Mouse (Mus musculus) forebrain, embryonic 16.5 days (tissue): Measurements from ENCODE around the gene Rgmb. TPM values are rescaled to one million over a fixed set of nuclear protein-coding genes. Genes with fewer than 3 reads are reported as not detected.

ENCODE experiments used
- ATAC-seq: fragments of 200-750 bp; cut with Nextera tagmentation; 2 replicates; pipeline ENCODE4 v1.8.0; 2017; ENCODE audit warnings: mild to moderate bottlenecking, moderate library complexity
- H3K27ac ChIP-seq: fragments of 300-500 bp; sonication (generic); 2 replicates; pipeline ENCODE4 v1.5.1; 2014; ENCODE audit warnings: low read length, control low read depth
- H3K27me3 ChIP-seq: fragments of 300-500 bp; sonication (generic); replicated peaks from 2 replicates; pipeline ENCODE4 v1.6.1; 2014; ENCODE audit warnings: low read length; ENCODE audit not compliant: control insufficient read depth, insufficient read depth
- H3K36me3 ChIP-seq: fragments of 300-500 bp; sonication (generic); 2 replicates; pipeline ENCODE4 v1.6.1; 2014; ENCODE audit not compliant: control insufficient read depth, insufficient read depth
- H3K4me1 ChIP-seq: fragments of 300-500 bp; sonication (generic); replicated peaks from 2 replicates; pipeline ENCODE4 v1.6.1; 2014; ENCODE audit warnings: low read length; ENCODE audit not compliant: control insufficient read depth, insufficient read depth
- H3K4me2 ChIP-seq: fragments of 300-500 bp; sonication (generic); 2 replicates; pipeline ENCODE4 v1.6.1; 2014; ENCODE audit warnings: mild to moderate bottlenecking, low read length, control low read depth
- H3K4me3 ChIP-seq: fragments of 300-500 bp; sonication (generic); replicated peaks from 2 replicates; pipeline ENCODE4 v1.5.1; 2014; ENCODE audit warnings: mild to moderate bottlenecking, low read length, control low read depth
- H3K9ac ChIP-seq: fragments of 300-500 bp; sonication (generic); replicated peaks from 2 replicates; pipeline ENCODE4 v1.6.1; 2014; ENCODE audit warnings: low read depth, low read length, control low read depth
- H3K9me3 ChIP-seq: fragments of 300-500 bp; sonication (generic); 2 replicates; pipeline ENCODE4 v1.6.1; 2016; ENCODE audit warnings: low read length; ENCODE audit not compliant: control insufficient read depth
- WGBS: fragments of 180-500 bp; shearing (Covaris S2); extraction: QIAGEN DNeasy Blood & Tissue Kit; methylation state at CpG from one replicate; pipeline ENCODE4 v1.1.7; 2014; 5-methylcytosine and 5-hydroxymethylcytosine counted together
- polyA plus RNA-seq: library from polyadenylated mRNA; unstranded; fragments of >200 nt; fragmentation: Nextera tagmentation; extraction: Ambion mirVana; gene quantifications from 2 replicates; pipeline ENCODE4 v1.2.1, GENCODE M21; 2015

Gene Rgmb
- polyA plus RNA-seq, 1 experiment from 2014 or later: 43.0 TPM

- Histone ChIP-seq H3K27me3 (no peaks in the 10 kb centered on the region), H3K4me3 (peak overlapping the region; percentile 98), H3K4me1 (peaks cover 41% of the 10 kb centered on the region), H3K36me3 (peaks cover 4% of the 10 kb centered on the region; the same call in 1 of the 2 replicates), H3K4me2 (peak overlapping the region; percentile 95), H3K9ac (peak overlapping the region; percentile 98), H3K27ac (peak overlapping the region; percentile 37; the same call in 1 of the 2 replicates), H3K9me3 (no peaks in the 10 kb centered on the region)
- no peak for ATAC-seq
- WGBS: 37% methylated on average over 11 of the region's 11 CpGs
Measured at GRCm38 (mm10) chr17:15824337-15824736, 6.5 kb downstream of the Rgmb start.

- no peak for ATAC-seq
- Histone ChIP-seq H3K27ac (no peak overlapping the region), H3K9ac (peak overlapping the region; percentile 98), H3K27me3 (no peaks in the 10 kb centered on the region), H3K36me3 (peaks cover 4% of the 10 kb centered on the region; the same call in 1 of the 2 replicates), H3K4me3 (peak overlapping the region; percentile 98), H3K9me3 (no peaks in the 10 kb centered on the region), H3K4me1 (peaks cover 39% of the 10 kb centered on the region), H3K4me2 (peak overlapping the region; percentile 95)
- 20% methylated on average over 3 of the region's 3 CpGs for WGBS
Measured at GRCm38 (mm10) chr17:15823838-15824237, 7.0 kb downstream of the Rgmb start.

GRCm38 (mm10) chr17:15823215-15823614 lies 7.6 kb downstream of the Rgmb start:
- Histone ChIP-seq H3K4me3 (peak overlapping the region; percentile 98; the same call in 1 of the 2 replicates), H3K27me3 (no peaks in the 10 kb centered on the region), H3K27ac (no peak overlapping the region), H3K9ac (no peak overlapping the region), H3K36me3 (peaks cover 4% of the 10 kb centered on the region; the same call in 1 of the 2 replicates), H3K4me2 (peak overlapping the region; percentile 95), H3K4me1 (peaks cover 39% of the 10 kb centered on the region), H3K9me3 (no peaks in the 10 kb centered on the region)
- ATAC-seq: no peak
- 49% methylated on average over 5 of the region's 5 CpGs for WGBS

GRCm38 (mm10) chr17:15822376-15822775 lies 8.5 kb downstream of the Rgmb start:
- no peak overlapping the region for H3K4me3 ChIP-seq
- no peak overlapping the region for H3K9ac ChIP-seq
- no peaks in the 10 kb centered on the region for H3K27me3 ChIP-seq
- ATAC-seq: no peak
- WGBS: 76% methylated on average over 7 of the region's 7 CpGs
- H3K4me1 ChIP-seq: peaks cover 37% of the 10 kb centered on the region
- no peak overlapping the region for H3K4me2 ChIP-seq
- H3K9me3 ChIP-seq: no peaks in the 10 kb centered on the region
- H3K27ac ChIP-seq: no peak overlapping the region
- peaks cover 4% of the 10 kb centered on the region; the same call in 1 of the 2 replicates for H3K36me3 ChIP-seq

GRCm38 (mm10) chr17:15821706-15822105 lies 9.1 kb downstream of the Rgmb start:
- Histone ChIP-seq H3K9ac (no peak overlapping the region), H3K4me1 (peaks cover 32% of the 10 kb centered on the region), H3K36me3 (peaks cover 4% of the 10 kb centered on the region), H3K9me3 (no peaks in the 10 kb centered on the region), H3K27me3 (no peaks in the 10 kb centered on the region), H3K27ac (no peak overlapping the region), H3K4me2 (no peak overlapping the region), H3K4me3 (no peak overlapping the region)
- WGBS: 88% methylated on average over 4 of the region's 4 CpGs
- no peak for ATAC-seq

- no peak for ATAC-seq
- H3K4me1 ChIP-seq: peaks cover 32% of the 10 kb centered on the region
- 91% methylated on average over 10 of the region's 10 CpGs for WGBS
- no peak overlapping the region for H3K9ac ChIP-seq
- H3K36me3 ChIP-seq: peaks cover 4% of the 10 kb centered on the region
- H3K27me3 ChIP-seq: no peaks in the 10 kb centered on the region
- no peak overlapping the region for H3K27ac ChIP-seq
- no peak overlapping the region for H3K4me3 ChIP-seq
- no peaks in the 10 kb centered on the region for H3K9me3 ChIP-seq
- no peak overlapping the region for H3K4me2 ChIP-seq
Measured at GRCm38 (mm10) chr17:15820761-15821160, 10.1 kb downstream of the Rgmb start.

- Histone ChIP-seq H3K27ac (no peak overlapping the region), H3K9me3 (no peaks in the 10 kb centered on the region), H3K4me2 (no peak overlapping the region), H3K36me3 (peaks cover 4% of the 10 kb centered on the region), H3K4me3 (no peak overlapping the region), H3K27me3 (no peaks in the 10 kb centered on the region), H3K4me1 (peaks cover 34% of the 10 kb centered on the region), H3K9ac (no peak overlapping the region)
- no peak for ATAC-seq
- WGBS: 67% methylated on average over 6 of the region's 6 CpGs
Measured at GRCm38 (mm10) chr17:15820146-15820545, 10.7 kb downstream of the Rgmb start.

GRCm38 (mm10) chr17:15818372-15818771 lies 12.5 kb downstream of the Rgmb start:
- ATAC-seq: no peak
- no peaks in the 10 kb centered on the region for H3K9me3 ChIP-seq
- H3K9ac ChIP-seq: no peak overlapping the region
- peaks cover 30% of the 10 kb centered on the region for H3K4me1 ChIP-seq
- no peak overlapping the region for H3K4me3 ChIP-seq
- H3K36me3 ChIP-seq: peaks cover 4% of the 10 kb centered on the region
- H3K27me3 ChIP-seq: no peaks in the 10 kb centered on the region
- H3K4me2 ChIP-seq: no peak overlapping the region
- H3K27ac ChIP-seq: no peak overlapping the region
- WGBS: 85% methylated on average over 8 of the region's 8 CpGs

GRCm38 (mm10) chr17:15817634-15818033 lies 13.2 kb downstream of the Rgmb start:
- Histone ChIP-seq H3K36me3 (peaks cover 4% of the 10 kb centered on the region), H3K27me3 (no peaks in the 10 kb centered on the region), H3K9me3 (no peaks in the 10 kb centered on the region), H3K4me2 (no peak overlapping the region), H3K4me3 (no peak overlapping the region), H3K27ac (no peak overlapping the region), H3K9ac (no peak overlapping the region), H3K4me1 (peaks cover 26% of the 10 kb centered on the region)
- WGBS: 100% methylated on average over 2 of the region's 2 CpGs
- ATAC-seq: no peak

- no peak overlapping the region for H3K27ac ChIP-seq
- no peak for ATAC-seq
- H3K9me3 ChIP-seq: no peaks in the 10 kb centered on the region
- peaks cover 4% of the 10 kb centered on the region for H3K36me3 ChIP-seq
- no peaks in the 10 kb centered on the region for H3K27me3 ChIP-seq
- peaks cover 27% of the 10 kb centered on the region for H3K4me1 ChIP-seq
- WGBS: 94% methylated on average over 5 of the region's 5 CpGs
- no peak overlapping the region for H3K9ac ChIP-seq
- no peak overlapping the region for H3K4me3 ChIP-seq
- H3K4me2 ChIP-seq: no peak overlapping the region
Measured at GRCm38 (mm10) chr17:15817096-15817450, 13.8 kb downstream of the Rgmb start.
